Mouse (Mus musculus) heart, postnatal 0 days (tissue): ENCODE data around the gene Galr2.

Source experiments
- CTCF ChIP-seq: IDR thresholded peaks from 2 replicates; pipeline ENCODE4 v1.5.1; 2016; ENCODE audit warnings: antibody characterized with exemption, control low read depth, low read depth
- EP300 ChIP-seq: IDR thresholded peaks from 2 replicates; pipeline ENCODE4 v1.6.1; 2016; ENCODE audit warnings: antibody characterized with exemption, low read depth

GRCm38 (mm10) chr11:116280751-116281663 lies at the start of gene Galr2:
- TF ChIP-seq CTCF (no peak), EP300 (no peak)
